Mouse (Mus musculus) liver, adult 10 weeks (tissue): ENCODE data around the gene Cdan1. TPM values are rescaled to one million over a fixed set of nuclear protein-coding genes. Genes with fewer than 3 reads are reported as not detected.

Source experiments
- polyA plus RNA-seq: library from polyadenylated mRNA; stranded (reverse); fragments of 350-450 nt; fragmentation: Illumina TruSeq; extraction: RNeasy Lipid Tissue Mini Kit (QIAGEN cat#74804); gene quantifications from one replicate; pipeline ENCODE4 v1.2.3, GENCODE M21; 2014; ENCODE audit warnings: low read depth, low replicate concordance

Cdan1 gene
- polyA plus RNA-seq, result 2.1 TPM

DNA sequence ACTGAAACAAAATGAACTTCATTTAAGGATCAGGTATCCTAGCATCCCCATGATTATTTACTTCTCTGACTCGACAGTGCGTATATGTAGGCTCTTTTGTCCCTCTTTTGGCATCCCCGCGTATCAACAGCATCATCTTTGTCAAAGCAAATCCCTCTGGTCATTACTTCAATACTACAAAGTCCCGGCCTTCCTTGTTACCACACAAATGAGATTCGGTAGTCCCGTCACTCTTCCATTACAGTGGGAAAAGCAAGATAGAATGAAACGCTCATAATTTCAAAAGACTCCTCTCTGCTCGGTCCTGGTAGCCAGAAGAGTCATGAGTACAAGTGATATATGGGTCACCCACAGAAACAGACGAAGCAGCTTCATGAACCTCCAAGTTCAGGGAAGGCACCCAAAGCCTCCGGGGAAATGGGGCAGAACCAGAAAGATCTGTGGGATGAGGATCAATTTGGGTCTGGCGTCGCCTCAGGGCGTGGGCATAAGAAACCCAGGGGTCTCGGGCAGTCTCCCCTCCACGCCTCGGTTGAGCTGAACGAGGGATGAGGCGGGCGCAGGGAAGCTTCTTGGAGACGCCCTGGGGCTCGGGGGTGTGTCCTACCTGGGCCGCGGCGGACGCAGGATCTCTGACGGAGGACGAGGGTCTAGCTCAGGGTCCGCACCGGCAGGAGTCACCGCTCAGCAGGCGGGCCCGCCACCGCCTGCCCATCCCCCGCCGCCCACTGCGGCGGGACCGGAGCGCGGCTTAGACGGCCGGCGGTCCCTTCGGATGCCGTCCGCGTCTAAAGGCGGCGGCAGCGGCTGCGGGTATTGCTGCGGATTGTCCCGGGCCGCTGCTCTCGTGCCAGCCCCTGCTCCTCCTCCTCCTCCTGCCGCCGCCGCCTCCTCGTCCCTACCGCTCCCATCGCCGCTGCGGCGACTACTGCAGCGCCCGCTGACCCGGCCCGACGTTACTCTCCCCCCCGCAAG lies at the start of gene Cdan1:
Gene Cdan1, minus strand, starts transcription at position 680 of the 975 bp plus-strand sequence.

DNA sequence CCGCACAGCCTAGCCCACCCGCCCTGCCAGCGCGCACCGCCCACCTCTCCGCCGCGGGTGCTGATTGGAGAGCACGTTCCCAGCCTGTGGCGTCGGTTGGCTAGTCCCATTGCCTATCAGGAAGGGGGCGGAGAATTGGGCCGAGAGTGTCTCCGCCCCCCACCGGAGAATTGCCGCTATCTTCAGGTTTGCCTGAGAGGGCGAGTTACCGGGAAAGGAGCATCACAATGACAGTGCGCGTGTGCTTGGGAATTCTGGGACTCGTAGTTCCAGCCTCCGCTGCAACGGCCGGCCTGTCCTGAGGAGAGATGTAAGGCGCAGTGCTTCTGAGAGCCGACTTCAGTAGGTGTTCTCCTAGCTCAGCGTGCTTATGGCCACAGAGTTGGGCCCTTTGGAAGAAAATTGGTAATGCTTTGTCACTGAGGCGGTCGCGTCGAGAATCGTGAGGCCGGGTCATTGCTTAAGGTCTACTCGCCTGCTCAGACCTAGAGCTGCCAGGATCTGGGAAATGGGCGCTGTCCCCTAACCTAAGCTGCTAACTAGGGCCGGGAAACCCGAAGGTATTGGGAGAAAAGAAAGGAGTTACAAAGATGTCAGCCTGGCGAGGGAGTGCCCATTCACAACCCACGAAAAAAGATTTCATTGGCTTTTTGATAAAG lies 625 bp upstream of the Cdan1 start, which contains the start of gene Ttbk2:
Gene Ttbk2, minus strand, starts transcription at position 181 of the 659 bp plus-strand sequence.

Other genes with a start within 250 kb of the Cdan1 start
- 17.1 TPM for gene Haus2, start 240.7 kb downstream of the Cdan1 start, polyA plus RNA-seq
- gene Lrrc57, start 240.6 kb downstream of the Cdan1 start, polyA plus RNA-seq, result 19.7 TPM
- gene Stard9, start 221.0 kb downstream of the Cdan1 start, polyA plus RNA-seq, result 2.4 TPM
- 3.2 TPM for gene Ttbk2, start 476 bp upstream of the Cdan1 start, polyA plus RNA-seq
- gene Ubr1, start 120.6 kb upstream of the Cdan1 start, polyA plus RNA-seq, result 14.3 TPM
- gene Tmem62, start 126.9 kb upstream of the Cdan1 start, polyA plus RNA-seq, result 41.0 TPM
- gene Ccndbp1, start 158.3 kb upstream of the Cdan1 start, polyA plus RNA-seq, result 20.9 TPM
- not detected for gene Epb42, start 186.9 kb upstream of the Cdan1 start, polyA plus RNA-seq
- gene Tgm5, start 235.7 kb upstream of the Cdan1 start, polyA plus RNA-seq, result not detected